Mouse (Mus musculus) CH12.LX (cell line): ENCODE measurements around the gene Xrra1. TPM values are rescaled to one million over a fixed set of nuclear protein-coding genes. Genes with fewer than 3 reads are reported as not detected.

Experiments used
- DNase-seq: peaks from one replicate; pipeline ENCODE4 v3.0.0-alpha.2; 2013; ENCODE audit errors: extremely low read depth
- H3K27ac ChIP-seq: 2 replicates; pipeline ENCODE4 v1.5.1; 2012; ENCODE audit warnings: low read depth, mild to moderate bottlenecking, control low read depth, moderate library complexity; ENCODE audit not compliant: insufficient read depth
- H3K27me3 ChIP-seq: replicated peaks from 2 replicates; pipeline ENCODE3; 2012; ENCODE audit warnings: inconsistent platforms
- H3K36me3 ChIP-seq, 2 experiments: replicated peaks in 1 of 2; 2 replicates each; pipeline versions ENCODE3 to v1.6.1; 2012; ENCODE audit warnings: inconsistent platforms in 1 of 2, low read length in 1 of 2, mild to moderate bottlenecking in 1 of 2, mixed read lengths in 1 of 2, moderate library complexity in 1 of 2; ENCODE audit not compliant: control insufficient read depth in 1 of 2, insufficient read depth in 1 of 2
- H3K4me1 ChIP-seq, 2 experiments: 2 replicates each; pipeline ENCODE4 v1.6.1; 2012; ENCODE audit warnings: inconsistent platforms in 1 of 2, moderate library complexity in 1 of 2; ENCODE audit not compliant: insufficient read depth in 2 of 2, control insufficient read depth in 1 of 2
- H3K4me2 ChIP-seq: 2 replicates; pipeline ENCODE4 v1.6.1; 2012; ENCODE audit warnings: low read depth, mild to moderate bottlenecking, control low read depth; ENCODE audit not compliant: poor library complexity, insufficient read depth, severe bottlenecking
- H3K4me3 ChIP-seq, 3 experiments: fragments of 150-350 bp in 1 of 3; sonication (generic) in 1 of 3; replicated peaks in 1 of 3; 2 replicates each; pipeline versions ENCODE3 to v1.5.1; 2011 to 2012; ENCODE audit warnings: low read depth in 2 of 3, low read length in 2 of 3, mild to moderate bottlenecking in 2 of 3, moderate library complexity in 2 of 3, control low read depth in 1 of 3, improper control_type of control experiment in 1 of 3, inconsistent platforms in 1 of 3, mixed read lengths in 1 of 3; ENCODE audit not compliant: poor library complexity in 1 of 3
- H3K79me2 ChIP-seq: replicated peaks from 2 replicates; pipeline ENCODE4 v1.6.1; 2012; ENCODE audit warnings: mild to moderate bottlenecking, moderate library complexity; ENCODE audit not compliant: control insufficient read depth, poor library complexity, insufficient read depth, severe bottlenecking; ENCODE audit errors: extremely low read depth
- H3K9ac ChIP-seq: 2 replicates; pipeline ENCODE4 v1.6.1; 2012; ENCODE audit warnings: low read depth, mild to moderate bottlenecking, control low read depth, moderate library complexity; ENCODE audit not compliant: insufficient read depth
- H3K9me3 ChIP-seq: replicated peaks from 2 replicates; pipeline ENCODE3; 2012; ENCODE audit warnings: low read length, inconsistent platforms, mixed read lengths
- CHD1 ChIP-seq: IDR thresholded peaks from 2 replicates; pipeline ENCODE4 v1.6.1; 2012; ENCODE audit warnings: low read depth, low read length, improper control_type of control experiment, inconsistent platforms
- E2F4 ChIP-seq: IDR thresholded peaks from 2 replicates; pipeline ENCODE4 v1.6.1; 2011; ENCODE audit warnings: low read depth, low read length, improper control_type of control experiment; ENCODE audit not compliant: insufficient replicate concordance
- ETS1 ChIP-seq: conservative IDR thresholded peaks from 2 replicates; pipeline ENCODE4 v1.6.1; 2012; ENCODE audit warnings: low read depth, mild to moderate bottlenecking, inconsistent platforms, low read length, improper control_type of control experiment, moderate library complexity
- GABPA ChIP-seq: IDR thresholded peaks from 2 replicates; pipeline ENCODE4 v1.6.1; 2012; ENCODE audit warnings: low read depth, low read length, improper control_type of control experiment, inconsistent platforms; ENCODE audit not compliant: insufficient replicate concordance
- HCFC1 ChIP-seq: IDR thresholded peaks from 2 replicates; pipeline ENCODE4 v1.6.1; 2012; ENCODE audit warnings: low read depth, mild to moderate bottlenecking, inconsistent platforms, low read length, improper control_type of control experiment
- IRF4 ChIP-seq: IDR thresholded peaks from 2 replicates; pipeline ENCODE4 v1.6.1; 2014; ENCODE audit warnings: low read depth, mild to moderate bottlenecking, inconsistent platforms, low read length, improper control_type of control experiment
- JUN ChIP-seq: IDR thresholded peaks from 2 replicates; pipeline ENCODE4 v1.6.1; 2011; ENCODE audit warnings: low read depth, mild to moderate bottlenecking, low read length, improper control_type of control experiment, moderate library complexity; ENCODE audit not compliant: insufficient read depth
- JUND ChIP-seq: conservative IDR thresholded peaks from 2 replicates; pipeline ENCODE4 v1.6.1; 2011; ENCODE audit warnings: low read depth, low read length, improper control_type of control experiment
- KAT2A ChIP-seq: IDR thresholded peaks from 2 replicates; pipeline ENCODE4 v1.6.1; 2012; ENCODE audit warnings: low read length, improper control_type of control experiment, inconsistent platforms; ENCODE audit not compliant: insufficient replicate concordance
- MAX ChIP-seq: IDR thresholded peaks from 2 replicates; pipeline ENCODE4 v1.6.1; 2011; ENCODE audit warnings: low read length, improper control_type of control experiment
- MAZ ChIP-seq: IDR thresholded peaks from 2 replicates; pipeline ENCODE4 v1.6.1; 2012; ENCODE audit warnings: low read depth, mild to moderate bottlenecking, inconsistent platforms, low read length, improper control_type of control experiment, moderate library complexity
- MEF2A ChIP-seq: IDR thresholded peaks from 2 replicates; pipeline ENCODE4 v1.6.1; 2014; ENCODE audit warnings: low read depth, mild to moderate bottlenecking, inconsistent platforms, low read length, improper control_type of control experiment, borderline replicate concordance
- NELFE ChIP-seq: IDR thresholded peaks from 2 replicates; pipeline ENCODE4 v1.6.1; 2011; ENCODE audit warnings: low read depth, low read length, improper control_type of control experiment
- PAX5 ChIP-seq: IDR thresholded peaks from 2 replicates; pipeline ENCODE4 v1.6.1; 2012; ENCODE audit warnings: low read length, inconsistent platforms, mixed read lengths
- POLR2A ChIP-seq: IDR thresholded peaks from 2 replicates; pipeline ENCODE4 v1.6.1; 2011; ENCODE audit warnings: low read depth, mild to moderate bottlenecking, improper control_type of control experiment, low read length
- RAD21 ChIP-seq: IDR thresholded peaks from 2 replicates; pipeline ENCODE4 v1.6.1; 2011; ENCODE audit warnings: low read depth, mild to moderate bottlenecking, low read length, improper control_type of control experiment, moderate library complexity
- SMC3 ChIP-seq: IDR thresholded peaks from 2 replicates; pipeline ENCODE4 v1.6.1; 2011; ENCODE audit warnings: low read depth, low read length, improper control_type of control experiment
- TCF12 ChIP-seq: IDR thresholded peaks from 2 replicates; pipeline ENCODE4 v1.6.1; 2014; ENCODE audit warnings: low read depth, mild to moderate bottlenecking, inconsistent platforms, low read length, improper control_type of control experiment
- USF1 ChIP-seq: IDR thresholded peaks from 2 replicates; pipeline ENCODE4 v1.6.1; 2014; ENCODE audit warnings: low read depth, mild to moderate bottlenecking, inconsistent platforms, low read length, improper control_type of control experiment
- USF2 ChIP-seq: conservative IDR thresholded peaks from 2 replicates; pipeline ENCODE4 v1.6.1; 2011; ENCODE audit warnings: low read depth, low read length, improper control_type of control experiment
- ZKSCAN1 ChIP-seq: IDR thresholded peaks from 2 replicates; pipeline ENCODE4 v1.6.1; 2012; ENCODE audit warnings: low read depth, inconsistent platforms, low read length, improper control_type of control experiment, borderline replicate concordance
- ZNF384 ChIP-seq: IDR thresholded peaks from 2 replicates; pipeline ENCODE4 v1.6.1; 2012; ENCODE audit warnings: low read depth, low read length, improper control_type of control experiment, inconsistent platforms
- dilution Hi-C: fragments of 300-500 bp; cut with MboI; formaldehyde crosslinking; loops from 2 replicates; pipeline ENCODE4 v1.14.3; 2020; ENCODE audit warnings: low sequenced_read_pairs; ENCODE audit not compliant: extremely low pct_unique_long_range_greater_than_20kb, extremely low pct_ligation_motif_present
- in situ Hi-C: fragments of 300-500 bp; cut with MboI; formaldehyde crosslinking; loops from 3 replicates; pipeline ENCODE4 v1.14.3; 2019; ENCODE audit warnings: low sequenced_read_pairs, low pct_ligation_motif_present, low pct_unique_long_range_greater_than_20kb, mixed read lengths
- polyA plus RNA-seq: library from polyadenylated mRNA; unstranded; fragments of >175 nt; gene quantifications from 2 replicates; pipeline ENCODE4 v1.2.1, GENCODE M21; 2012; ENCODE audit warnings: low read depth; ENCODE audit not compliant: insufficient read length
- total RNA-seq, 2 experiments: library from RNA; depleted of rRNA; stranded (reverse); fragments of 300-350 nt in 1 of 2; fragments of >200 nt in 1 of 2; gene quantifications; 2 replicates each; pipeline ENCODE4 v1.2.3; 2012 to 2014

Xrra1 gene
- total and polyA plus RNA-seq, 3 experiments = 0.17 to 0.59 (median 0.49) TPM

DNA sequence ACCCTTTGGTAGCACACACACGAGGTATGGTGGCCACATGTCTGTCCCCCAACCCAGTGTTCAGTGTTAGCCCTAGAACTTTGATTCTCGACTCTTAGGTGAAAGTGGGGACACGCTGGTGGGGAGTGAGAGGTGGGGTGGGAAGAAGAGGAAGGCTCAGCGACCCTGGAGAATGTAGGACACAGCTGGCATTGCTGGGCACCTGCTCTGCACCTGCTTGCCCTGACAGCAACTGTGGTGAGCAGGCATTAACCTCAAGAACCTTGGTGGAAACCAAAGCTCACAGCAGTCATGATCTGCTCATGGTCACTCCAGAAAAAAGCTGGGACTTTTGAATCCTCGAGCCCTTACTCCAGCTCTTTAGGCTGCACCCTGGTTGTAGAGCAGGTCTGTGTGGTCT, 52.1 kb downstream of the Xrra1 start:
- no peak for DNase-seq

DNA sequence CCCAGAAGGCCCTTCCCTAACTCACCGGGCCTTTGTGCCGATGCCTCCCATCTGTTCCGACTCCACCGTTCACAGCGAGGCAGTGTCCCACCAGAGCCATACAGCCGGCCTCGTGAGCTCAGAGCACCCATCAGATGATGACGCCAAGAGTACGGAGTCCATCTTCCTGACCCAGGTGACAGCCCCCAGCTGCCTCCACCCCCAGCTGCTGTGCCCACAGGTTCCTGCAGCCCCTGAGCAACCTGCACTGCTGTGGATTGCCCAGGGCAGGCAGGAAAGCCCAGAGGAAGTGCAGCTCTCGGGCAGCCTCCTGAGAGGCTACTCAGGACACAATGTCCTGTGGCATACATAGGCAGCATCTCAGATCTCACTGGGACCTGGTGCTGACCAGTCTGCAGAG, 55.4 kb downstream of the Xrra1 start:
- no peaks in the 10 kb centered on the region for H3K27me3 ChIP-seq
- H3K9me3 ChIP-seq = peaks cover 2% of the 10 kb centered on the region
- in situ Hi-C loops = no loop called here
- no peak for DNase-seq
- H3K79me2 ChIP-seq = no peaks in the 10 kb centered on the region
- H3K4me3 ChIP-seq = no peak overlapping the region
- no peak overlapping the region for H3K27ac ChIP-seq
- H3K4me2 ChIP-seq = no peak overlapping the region
- dilution Hi-C loops = no loop called here
- no peaks in the 10 kb centered on the region for H3K36me3 ChIP-seq
- no peak overlapping the region for H3K9ac ChIP-seq
- TF ChIP-seq MAX (no peak), USF2 (no peak), HCFC1 (no peak), ETS1 (no peak)
- no peaks in the 10 kb centered on the region for H3K4me1 ChIP-seq

More for the DNA sequence above, 52.1 kb downstream of the Xrra1 start:
- no peaks in the 10 kb centered on the region for H3K36me3 ChIP-seq
- TF ChIP-seq MAX (no peak), CHD1 (no peak), ETS1 (no peak), JUN (no peak), MAZ (no peak), TCF12 (no peak), E2F4 (no peak), KAT2A (no peak), SMC3 (no peak), NELFE (no peak), MEF2A (no peak), JUND (no peak), POLR2A (no peak), ZNF384 (no peak), ZKSCAN1 (no peak), PAX5 (no peak), IRF4 (no peak), GABPA (no peak), USF1 (no peak), RAD21 (no peak)
- TF ChIP-seq, all 38 proteins: peak for 0
- Histone ChIP-seq H3K4me2 (no peak overlapping the region), H3K4me1 (no peaks in the 10 kb centered on the region; a peak in 1 of 4 replicates), H3K27me3 (no peaks in the 10 kb centered on the region), H3K79me2 (no peaks in the 10 kb centered on the region), H3K9ac (no peak overlapping the region), H3K4me3 (no peak overlapping the region), H3K27ac (no peak overlapping the region), H3K9me3 (peaks cover 2% of the 10 kb centered on the region)
- in situ Hi-C loops (no loop called here), dilution Hi-C loops (no loop called here)
